Mouse (Mus musculus) gastrocnemius, postnatal 4 days (tissue): ENCODE measurements at regions not wholly inside any gene's neighbourhood (a gene's known extent, or its start where the extent isn't known, plus 50 kb on each side); places are given as distances from the start of the nearest gene placed in this dataset.
"Not testable (repeated sequence)": the region's sequence is repeated elsewhere in the genome, so short reads cannot be mapped to it uniquely, and the experiment has no call there.

ENCODE experiments used
- DNase-seq, 2 experiments: peaks; one replicate each; pipeline ENCODE4 v3.0.0; 2021 to 2022; ENCODE audit warnings: low spot score in 2 of 2, mixed read lengths in 2 of 2

- DNase-seq: peak; percentile 57 to 83
Measured at GRCm38 (mm10) chr17:47271979-47272677, 96.6 kb upstream of the Mrps10 start.

GRCm38 (mm10) chr17:47269053-47269891 lies 99.4 kb upstream of the Mrps10 start:
- DNase-seq: no peak

GRCm38 (mm10) chr17:47267843-47268242 lies 100.8 kb upstream of the Mrps10 start:
- no peak for DNase-seq

GRCm38 (mm10) chr17:47267076-47267475 lies 101.6 kb upstream of the Mrps10 start:
- DNase-seq: no peak

- no peak for DNase-seq
Measured at GRCm38 (mm10) chr17:47266335-47266734, 102.4 kb upstream of the Mrps10 start.

GRCm38 (mm10) chr17:47262986-47263385 lies 105.7 kb upstream of the Mrps10 start:
- no peak for DNase-seq

- no peak for DNase-seq
Measured at GRCm38 (mm10) chr17:47262141-47262540, 106.5 kb upstream of the Mrps10 start.

- DNase-seq: no peak
Measured at GRCm38 (mm10) chr17:47260976-47261375, 107.7 kb upstream of the Mrps10 start.

GRCm38 (mm10) chr17:47258296-47258695 lies 110.4 kb upstream of the Mrps10 start:
- no peak for DNase-seq

GRCm38 (mm10) chr17:47255209-47255608 lies 113.5 kb upstream of the Mrps10 start:
- DNase-seq: no peak

GRCm38 (mm10) chr17:47254026-47254425 lies 114.7 kb upstream of the Mrps10 start:
- no peak for DNase-seq

GRCm38 (mm10) chr17:47250001-47250400 lies 118.7 kb upstream of the Mrps10 start:
- no peak for DNase-seq

GRCm38 (mm10) chr17:47249176-47249575 lies 119.5 kb upstream of the Mrps10 start:
- no peak for DNase-seq

- DNase-seq: peak in 1 of 2 experiments; percentile 25
Measured at GRCm38 (mm10) chr17:47248053-47248452, 120.6 kb upstream of the Mrps10 start.

GRCm38 (mm10) chr17:47247516-47247915 lies 121.2 kb upstream of the Mrps10 start:
- no peak for DNase-seq

GRCm38 (mm10) chr17:47246605-47247004 lies 122.1 kb upstream of the Mrps10 start:
- no peak for DNase-seq

- DNase-seq: no peak
Measured at GRCm38 (mm10) chr17:47245635-47246034, 123.1 kb upstream of the Mrps10 start.

- DNase-seq: no peak
Measured at GRCm38 (mm10) chr17:47239086-47239485, 129.6 kb upstream of the Mrps10 start.

- DNase-seq: not testable (repeated sequence)
Measured at GRCm38 (mm10) chr17:47237881-47238280, 130.8 kb upstream of the Mrps10 start.

- DNase-seq: no peak
Measured at GRCm38 (mm10) chr17:47234343-47234742, 134.3 kb upstream of the Mrps10 start.

- DNase-seq: no peak
Measured at GRCm38 (mm10) chr17:47233003-47233678, 135.5 kb upstream of the Mrps10 start.

- DNase-seq: no peak
Measured at GRCm38 (mm10) chr17:47230715-47231114, 138.0 kb upstream of the Mrps10 start.
